In genomic region chr10:59712062-59712461, GRCm38 (mm10) we compare ENCODE assay signal across 5 mouse cellular contexts.
"Had no signal": no experiment of that assay in that cellular context is flagged by ENCODE, and none has a peak within 500 bp of the region (broad histone marks: within the 10 kb centered on the region; RNA-seq: fewer than 3 reads in every experiment).

No protein-coding gene starts in this region.

- DNase-seq: kidney, postnatal 14 days; layer of hippocampus, postnatal 36 days; lung, adult 2 months; lung, postnatal 36 days; thymus, postnatal 4 days had no signal
